Mouse (Mus musculus): ENCODE data around the gene Knstrn. TPM values are rescaled to one million over a fixed set of nuclear protein-coding genes. Genes with fewer than 3 reads are reported as not detected.
A peak's percentile ranks its signal among the peaks of the same experiment; 100 is the strongest.

The Knstrn gene
- total RNA-seq, 4 experiments from 2014 or later = 0.22 to 1.1 (median 0.79) TPM

DNA sequence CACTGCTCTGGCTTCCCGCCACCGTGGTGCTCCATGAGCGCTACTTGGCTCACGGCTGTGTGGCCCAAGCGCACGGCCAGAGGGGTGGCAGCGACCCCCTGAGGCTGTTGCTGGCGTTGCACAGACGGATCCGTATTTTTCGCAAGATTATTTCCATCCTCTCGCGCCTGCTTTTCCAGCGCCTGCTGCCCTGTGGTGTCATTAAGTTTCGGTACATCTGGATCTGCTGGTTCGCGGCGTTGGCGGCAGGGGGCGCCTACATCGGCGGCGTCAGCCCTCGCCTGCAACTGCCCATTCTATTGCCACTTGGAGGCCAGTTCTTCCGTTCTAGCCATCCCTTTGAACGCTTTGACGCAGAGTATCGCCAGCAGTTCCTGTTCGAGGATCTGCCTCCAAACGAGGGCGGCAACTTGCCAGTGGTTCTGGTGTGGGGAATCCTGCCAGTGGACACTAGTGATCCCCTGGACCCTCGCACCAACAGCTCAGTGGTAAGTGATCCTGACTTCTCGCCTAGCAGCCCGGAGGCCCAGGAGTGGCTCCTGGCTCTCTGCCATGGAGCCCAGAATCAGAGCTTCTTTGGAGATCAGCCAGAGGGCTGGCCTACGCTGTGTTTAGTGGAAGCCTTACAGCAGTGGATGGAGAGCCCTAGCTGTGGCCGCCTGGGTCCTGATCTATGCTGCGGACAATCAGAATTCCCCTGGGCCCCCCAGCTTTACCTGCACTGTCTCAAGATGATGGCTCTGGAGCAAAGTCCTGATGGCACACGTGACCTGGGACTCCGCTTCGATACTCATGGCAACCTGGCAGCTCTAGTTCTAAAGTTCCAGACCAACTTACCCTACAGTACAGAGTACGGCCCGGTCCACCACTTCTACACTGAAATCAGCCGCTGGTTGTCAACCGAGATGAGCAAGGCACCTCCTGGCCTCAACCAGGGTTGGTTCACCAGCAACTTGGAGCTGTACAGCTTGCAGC is 23.0 kb upstream of the Knstrn start:
- DNase-seq (ENCODE audit: low spot score) = peak; percentile 46

DNA sequence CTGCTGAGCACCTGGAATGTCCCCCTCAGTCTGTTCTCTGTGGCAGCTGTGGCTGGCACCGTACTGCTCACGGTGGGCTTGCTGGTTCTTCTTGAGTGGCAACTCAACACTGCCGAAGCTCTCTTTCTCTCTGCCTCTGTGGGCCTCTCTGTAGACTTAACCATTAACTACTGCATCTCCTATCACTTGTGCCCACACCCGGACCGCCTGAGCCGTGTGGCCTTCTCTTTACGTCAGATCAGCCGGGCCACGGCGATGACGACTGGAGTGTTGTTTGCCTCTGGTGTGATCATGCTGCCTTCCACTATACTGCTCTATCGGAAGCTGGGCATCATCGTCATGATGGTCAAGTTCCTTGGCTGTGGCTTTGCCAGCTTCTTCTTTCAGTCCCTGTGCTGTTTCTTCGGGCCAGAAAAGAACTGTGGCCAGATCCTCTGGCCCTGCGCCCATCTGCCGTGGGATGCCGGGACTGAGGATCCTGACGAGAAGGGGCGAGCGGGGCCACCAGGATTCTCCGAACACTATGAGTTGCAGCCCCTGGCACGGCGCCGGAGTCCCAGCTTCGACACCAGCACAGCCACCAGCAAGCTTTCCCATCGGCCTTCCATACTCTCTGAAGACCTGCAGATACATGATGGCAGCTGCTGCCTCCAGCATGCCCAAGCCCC is 22.1 kb upstream of the Knstrn start:
- DNase-seq (ENCODE audit: low spot score) = no peak

DNA sequence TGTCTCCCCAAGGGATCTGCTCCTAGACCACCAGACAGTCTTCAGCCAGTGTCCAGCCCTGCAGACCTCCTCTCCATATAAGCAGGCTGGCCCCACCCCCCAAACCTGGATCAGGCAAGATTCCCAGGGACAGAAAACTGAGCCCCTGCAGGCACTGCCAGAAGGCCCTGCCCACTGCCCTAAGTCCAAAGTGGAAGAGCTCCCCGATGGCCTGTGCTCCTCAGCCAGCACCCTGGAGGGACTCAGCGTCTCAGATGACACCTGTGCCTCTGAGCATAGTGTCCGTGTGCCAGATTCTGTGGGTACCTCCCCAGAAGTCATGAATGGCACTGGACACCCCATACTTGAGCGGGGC is 21.6 kb upstream of the Knstrn start:
- DNase-seq (ENCODE audit: low spot score) = no peak

DNA sequence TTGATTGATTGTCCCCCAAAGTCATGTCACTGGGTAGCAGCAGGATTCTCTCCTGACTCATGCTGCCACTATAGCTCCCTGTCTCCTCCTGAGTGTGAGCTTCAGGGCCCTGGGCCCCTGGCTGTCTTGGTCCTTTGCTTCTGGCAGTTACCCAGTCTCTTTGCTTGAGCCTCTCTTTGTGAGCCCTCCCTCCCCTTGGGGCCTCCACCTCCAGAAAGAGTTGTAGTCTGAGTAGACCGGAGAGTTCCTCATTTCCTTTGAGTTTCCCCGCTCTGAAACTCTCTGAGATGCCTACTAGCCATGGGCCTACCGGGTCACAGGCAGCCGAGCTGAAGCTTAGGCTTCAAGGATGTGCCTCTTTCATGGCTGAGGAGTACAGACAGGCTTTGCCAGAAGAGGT is 20.2 kb upstream of the Knstrn start:
- no peak for DNase-seq (ENCODE audit: low spot score)

DNA sequence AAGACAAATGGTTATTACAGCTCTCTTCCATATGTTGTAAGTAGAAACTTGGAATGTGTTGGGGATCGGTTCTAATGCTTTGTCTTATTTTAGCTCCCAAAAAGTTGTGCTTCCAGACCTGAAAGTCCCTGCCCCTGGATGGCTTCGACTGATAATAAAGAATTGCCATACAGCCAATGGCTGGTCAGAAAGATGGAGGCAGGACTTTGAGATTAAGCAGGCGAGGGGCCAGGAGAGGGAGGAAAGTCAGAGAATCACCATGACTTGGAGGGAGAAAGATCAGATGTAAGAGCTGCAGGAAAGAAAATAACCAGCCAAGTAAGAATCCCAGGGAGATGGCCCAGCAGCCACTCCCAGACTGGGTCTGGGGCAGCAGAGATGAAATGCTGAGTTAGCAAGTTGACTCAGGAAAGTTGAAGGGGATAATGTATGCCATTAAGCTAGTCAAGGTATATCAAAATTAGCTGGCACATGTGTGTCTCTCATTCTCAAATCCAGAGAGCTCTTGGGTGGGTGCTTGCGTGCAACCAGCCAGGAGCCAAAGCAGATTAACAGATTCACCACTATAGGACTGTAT is 11.2 kb upstream of the Knstrn start:
- DNase-seq (ENCODE audit: low spot score) = no peak

DNA sequence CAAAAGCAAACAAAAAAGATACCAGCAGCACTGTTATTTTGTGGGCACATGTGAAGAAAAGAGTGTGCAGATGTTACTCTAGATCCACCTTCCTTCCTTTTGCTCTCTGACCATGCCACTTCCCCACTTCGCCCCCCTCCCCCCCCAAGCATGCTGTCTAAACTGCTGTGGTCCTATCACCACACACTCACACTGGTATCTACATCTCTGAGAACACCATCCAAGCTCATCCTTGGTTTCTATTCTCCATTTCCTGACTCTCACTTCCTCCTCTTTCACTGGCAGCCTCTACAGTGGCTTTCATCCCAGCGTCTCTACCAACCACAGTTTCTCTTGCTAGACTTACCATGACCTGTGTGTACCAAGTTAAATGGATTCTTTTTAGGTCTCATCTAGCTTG is 9.3 kb upstream of the Knstrn start:
- no peak for DNase-seq (ENCODE audit: low spot score)

DNA sequence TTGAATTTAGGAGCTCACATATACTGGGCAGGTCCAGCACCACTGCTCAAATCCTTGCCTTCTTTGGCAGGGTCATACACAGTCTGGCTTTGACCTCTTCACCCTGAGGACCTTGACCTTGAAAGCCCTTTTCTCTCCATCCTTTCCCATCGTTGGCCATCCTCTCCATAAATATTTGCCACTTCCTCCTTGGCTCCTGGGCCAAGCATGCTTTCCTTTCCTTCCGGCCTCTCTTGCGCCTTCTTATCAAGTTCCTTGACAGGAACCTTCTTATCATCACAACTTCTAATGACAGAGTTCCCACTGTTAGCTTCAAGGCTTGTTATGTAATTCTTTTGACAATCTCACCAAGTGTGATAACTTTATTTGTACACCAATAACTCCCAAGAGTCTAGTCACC is 8.7 kb upstream of the Knstrn start:
- DNase-seq (ENCODE audit: low spot score) = no peak

DNA sequence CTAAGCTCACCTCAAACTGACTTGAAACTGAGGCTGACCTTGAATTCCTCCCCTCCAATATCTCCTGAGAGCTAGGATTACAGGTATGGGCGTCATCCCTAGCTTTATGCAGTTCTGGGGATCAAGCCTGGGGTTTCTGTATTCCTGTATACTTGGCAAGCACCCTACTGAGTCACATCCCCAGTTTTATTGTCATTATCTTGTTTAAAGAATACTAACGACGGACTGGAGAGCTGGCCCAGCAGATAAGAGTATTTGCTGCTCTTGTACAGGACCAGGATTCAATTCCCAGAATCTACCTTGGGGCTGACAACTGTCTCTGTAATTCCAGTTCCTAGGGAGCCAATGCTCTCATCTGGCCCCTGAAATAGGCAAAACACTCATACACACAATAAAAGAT is 8.0 kb upstream of the Knstrn start:
- no peak for DNase-seq (ENCODE audit: low spot score)

DNA sequence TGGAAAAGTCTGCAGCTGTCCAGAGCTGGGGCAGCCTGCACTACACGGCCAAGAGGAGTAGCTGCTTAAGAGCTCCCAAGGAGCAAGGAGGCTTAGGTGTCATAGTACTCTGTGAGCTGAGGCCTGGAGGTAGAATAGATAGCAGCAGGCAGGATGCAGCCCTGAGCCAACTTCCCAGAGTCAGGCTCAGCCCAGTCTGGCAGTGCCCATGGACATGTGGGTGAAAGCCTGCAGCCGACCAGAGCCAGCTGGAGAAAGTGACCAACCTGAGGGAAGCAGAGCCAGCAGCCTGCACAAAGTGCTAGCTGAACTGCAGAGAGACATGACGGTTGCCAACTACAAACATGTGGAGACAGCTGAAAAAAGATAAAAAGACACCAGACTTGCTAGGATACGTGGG is 6.9 kb upstream of the Knstrn start:
- peak; percentile 63 for DNase-seq (ENCODE audit: low spot score)

DNA sequence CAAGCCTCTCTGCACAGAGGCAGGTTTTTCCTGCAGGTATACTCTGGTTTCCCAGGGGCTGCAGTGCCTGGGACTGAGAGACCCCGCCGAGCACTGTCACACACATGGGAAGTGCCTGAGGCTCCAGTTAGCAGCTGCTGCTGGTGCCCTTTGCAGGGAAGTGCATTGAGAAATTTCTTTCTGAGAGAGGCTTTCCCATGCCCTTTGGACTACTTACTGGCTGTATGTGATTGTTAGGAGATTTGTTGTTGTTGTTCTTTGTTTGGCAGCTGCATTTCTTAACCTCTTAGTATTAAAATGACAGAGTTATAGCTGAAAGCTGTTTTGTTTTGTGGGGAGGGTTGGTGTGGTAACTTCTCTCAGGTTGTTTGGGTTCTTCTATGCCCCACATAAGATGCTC is 2.9 kb upstream of the Knstrn start:
- no peak for DNase-seq (ENCODE audit: low spot score)

DNA sequence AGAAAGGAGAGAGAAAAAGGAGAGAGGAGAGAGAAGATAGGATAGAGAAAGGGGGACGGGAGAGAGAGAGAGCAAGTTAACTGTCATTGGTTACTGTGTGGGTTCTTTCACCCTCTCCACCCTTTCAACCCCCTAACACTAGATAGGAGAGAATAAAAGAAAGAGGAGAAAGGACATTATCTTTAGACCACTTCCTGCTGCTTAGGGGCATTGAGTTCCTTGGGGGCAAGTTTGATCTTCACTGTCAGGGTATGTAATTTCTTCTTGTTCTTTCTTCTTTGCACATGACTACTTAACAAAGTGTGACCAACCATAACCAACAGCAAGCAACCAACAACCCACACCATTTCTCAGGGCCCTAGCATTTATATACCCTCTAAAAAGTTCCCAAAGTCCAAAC is 1.1 kb upstream of the Knstrn start:
- DNase-seq (ENCODE audit: low spot score) = no peak

DNA sequence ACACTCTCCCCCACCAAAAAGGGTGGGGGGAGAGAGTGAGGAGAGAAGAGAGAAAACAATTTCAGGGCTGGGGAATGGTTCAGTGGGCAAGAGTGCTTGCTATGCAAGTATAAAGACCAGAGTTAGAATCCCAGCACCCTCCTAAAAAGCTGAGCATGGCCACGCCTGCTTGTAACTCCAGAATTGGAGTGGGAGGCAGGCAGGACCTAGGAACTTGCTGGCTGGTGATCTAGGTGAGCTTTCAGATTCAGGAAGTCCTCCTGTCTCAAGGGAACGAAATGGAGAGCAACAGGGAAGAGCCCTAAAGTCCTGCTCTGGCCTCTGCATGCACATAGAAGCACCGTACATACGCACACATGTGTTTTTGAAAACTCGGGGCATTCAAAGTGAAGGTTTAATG is 9.0 kb downstream of the Knstrn start:
- DNase-seq (ENCODE audit: low spot score) = no peak

DNA sequence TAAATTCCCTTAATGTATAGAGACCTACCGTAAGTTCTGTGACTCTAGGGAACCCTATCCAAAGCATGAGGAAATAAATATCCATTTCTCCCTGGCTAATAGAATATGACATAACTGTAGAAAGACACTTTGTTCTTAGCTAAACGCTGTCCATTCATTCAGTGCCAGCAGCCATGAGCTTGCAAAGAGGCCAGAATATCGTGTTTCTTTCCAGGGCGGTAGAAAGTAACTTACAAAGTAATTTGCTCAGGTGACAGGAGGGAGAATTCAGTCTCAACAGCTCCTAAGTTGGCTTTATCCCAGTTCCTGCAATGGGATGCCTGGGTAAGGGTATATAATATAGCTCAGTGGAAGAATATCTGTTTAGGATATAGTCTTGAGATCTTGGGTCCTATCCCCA is 10.6 kb downstream of the Knstrn start:
- DNase-seq (ENCODE audit: low spot score) = no peak

DNA sequence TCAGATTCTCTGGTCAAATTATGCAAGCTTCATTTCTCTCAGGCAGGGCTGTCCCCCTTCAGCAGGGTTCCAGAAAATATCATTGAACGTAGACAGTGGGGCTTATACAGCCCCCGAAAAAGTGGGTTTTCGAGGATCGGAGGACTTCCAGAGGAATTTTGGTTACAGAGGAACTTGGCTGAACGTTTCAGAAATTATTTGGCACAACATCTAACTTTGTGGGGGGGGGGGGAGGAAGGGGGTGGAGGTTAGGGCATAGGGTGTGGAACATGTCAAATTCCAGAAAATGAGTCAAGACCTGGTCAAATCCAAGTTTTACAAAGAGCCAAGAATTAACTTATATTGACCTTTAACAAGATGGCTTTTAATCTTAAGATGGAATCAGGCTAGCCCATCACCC is 15.3 kb downstream of the Knstrn start:
- no peak for DNase-seq (ENCODE audit: low spot score)

DNA sequence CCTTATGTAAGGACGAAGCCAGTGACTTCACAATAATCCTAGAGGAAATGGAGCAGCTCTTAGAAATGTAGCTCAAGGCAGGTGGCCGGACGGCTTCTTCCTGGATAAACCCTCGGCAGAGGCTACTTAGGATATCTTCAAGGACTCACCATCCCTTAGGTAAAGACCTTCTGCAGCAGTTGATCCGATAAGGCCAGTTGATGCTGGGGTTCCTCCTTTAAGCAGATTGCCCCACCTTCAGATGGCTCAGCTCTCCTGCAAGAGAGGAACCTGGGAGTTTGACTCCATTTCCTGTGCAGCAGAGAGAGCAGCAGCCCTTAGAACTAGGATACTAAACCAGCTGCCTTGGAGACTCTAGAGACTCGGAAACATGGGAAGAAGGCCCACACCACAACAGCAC is 20.3 kb downstream of the Knstrn start:
- no peak for DNase-seq (ENCODE audit: low spot score)

DNA sequence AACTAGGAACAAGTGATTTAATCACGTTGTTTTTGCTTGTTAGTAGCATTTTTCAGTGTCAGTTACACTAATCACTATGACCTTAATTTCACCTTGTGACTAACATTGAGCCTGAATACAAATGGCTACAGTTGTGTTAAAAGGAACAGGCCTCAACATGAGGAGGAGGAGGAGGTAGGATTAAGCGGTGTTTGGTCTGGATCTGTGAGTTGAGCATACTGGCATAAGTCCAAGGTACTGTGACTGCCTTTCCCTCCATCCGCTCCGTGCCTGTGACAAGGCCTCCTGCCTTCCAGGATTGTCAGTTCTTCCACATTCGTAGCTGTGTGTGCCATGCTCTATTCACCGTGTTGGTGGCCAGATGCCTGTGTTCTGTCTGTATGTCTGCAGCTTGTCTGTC is 21.3 kb downstream of the Knstrn start:
- DNase-seq (ENCODE audit: low spot score) = no peak

DNA sequence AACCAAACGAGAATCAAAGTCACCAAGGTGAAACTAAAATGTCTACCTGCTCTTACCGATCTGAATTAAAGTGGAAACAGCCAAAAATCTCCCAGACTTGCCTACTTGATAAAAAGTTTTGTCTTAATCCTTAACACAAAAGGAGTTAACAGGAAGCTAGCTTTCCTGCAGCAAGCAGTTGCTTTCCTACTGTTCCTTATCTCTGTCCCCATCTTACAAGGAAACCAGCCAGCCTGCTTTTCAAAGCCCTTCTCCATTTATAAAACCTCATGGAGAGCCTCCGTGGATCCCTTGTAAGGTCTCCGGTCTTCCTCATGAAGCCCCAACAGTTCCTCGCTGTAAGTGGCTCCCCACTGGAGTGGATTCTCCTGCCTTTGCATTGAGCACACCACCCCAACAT is 24.5 kb downstream of the Knstrn start:
- no peak for DNase-seq (ENCODE audit: low spot score)

DNA sequence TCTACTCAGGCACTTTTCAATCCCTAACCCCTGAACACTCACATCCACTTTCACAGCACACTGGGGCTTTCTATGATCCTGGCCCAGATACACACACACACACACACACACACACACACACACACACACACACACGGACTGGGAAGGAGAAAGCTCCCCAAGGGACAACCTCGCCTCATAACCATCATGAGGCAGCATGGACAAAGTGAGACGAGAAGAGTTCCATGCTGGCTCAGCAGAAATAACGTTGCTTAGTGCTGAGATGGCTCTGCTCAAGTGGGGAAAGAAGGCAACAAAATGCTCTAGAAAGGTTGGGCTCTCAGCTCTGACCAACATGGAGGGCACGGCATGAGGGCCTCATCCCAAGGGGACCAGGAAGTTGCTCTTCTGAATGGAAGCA is 27.4 kb downstream of the Knstrn start:
- no peak for DNase-seq (ENCODE audit: low spot score)

DNA sequence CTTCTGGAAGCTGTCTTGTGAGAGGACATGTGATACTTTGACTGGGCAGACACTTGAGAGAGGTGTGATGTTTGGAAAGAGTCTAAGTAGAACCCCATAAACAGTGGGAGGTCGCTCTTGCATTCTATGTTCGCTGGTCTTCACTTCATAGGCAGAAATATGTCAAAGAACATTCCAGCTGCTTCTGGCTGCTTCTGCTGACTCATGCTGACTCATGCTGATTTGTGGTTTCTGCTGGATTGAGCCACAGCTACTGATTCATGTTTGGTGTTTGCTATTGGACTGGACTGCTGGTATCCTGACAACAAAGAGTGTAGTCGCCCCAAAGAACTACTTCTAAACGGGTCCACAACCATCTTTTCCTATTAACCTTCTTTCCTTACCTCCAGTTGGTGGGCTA is 28.0 kb downstream of the Knstrn start:
- no peak for DNase-seq (ENCODE audit: low spot score)

DNA sequence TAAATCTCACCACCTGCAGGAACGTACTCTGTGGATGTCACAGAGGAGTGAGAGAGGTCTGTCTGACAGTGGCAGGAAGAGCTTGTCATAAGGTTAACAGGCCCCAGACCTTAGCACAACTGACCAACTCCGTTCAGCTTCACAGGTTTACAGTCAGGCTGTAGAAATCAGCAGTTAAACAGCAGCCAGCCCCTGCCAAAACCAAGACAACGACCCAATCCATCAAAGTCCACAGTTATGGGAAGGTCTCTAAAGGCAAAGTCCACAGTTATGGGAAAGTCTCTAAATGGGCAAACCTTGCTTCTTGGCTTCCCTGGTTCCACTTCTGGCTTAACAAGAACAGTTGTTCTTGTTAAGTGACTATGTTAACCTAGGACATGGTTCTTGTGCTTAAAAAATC is 30.6 kb downstream of the Knstrn start:
- DNase-seq (ENCODE audit: low spot score) = no peak

DNA sequence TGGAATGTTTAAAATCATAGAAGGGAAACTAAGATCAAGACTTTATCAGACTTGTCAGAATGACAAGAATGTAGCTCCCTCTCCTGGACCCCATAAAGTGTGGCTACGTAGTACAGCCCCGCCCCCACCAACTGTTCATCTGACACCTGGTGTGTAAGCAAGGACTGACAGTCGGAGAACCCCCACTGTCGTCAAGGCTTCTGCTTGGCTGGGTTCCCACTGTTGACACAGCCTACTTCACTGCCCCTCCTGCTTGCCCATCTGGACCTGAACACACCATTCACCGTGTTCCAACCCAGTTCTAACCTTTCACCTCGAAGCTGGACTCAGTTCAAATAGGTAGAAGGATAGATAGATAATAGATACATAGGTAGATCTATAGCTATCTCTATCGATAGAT is 32.4 kb downstream of the Knstrn start:
- no peak for DNase-seq (ENCODE audit: low spot score)

DNA sequence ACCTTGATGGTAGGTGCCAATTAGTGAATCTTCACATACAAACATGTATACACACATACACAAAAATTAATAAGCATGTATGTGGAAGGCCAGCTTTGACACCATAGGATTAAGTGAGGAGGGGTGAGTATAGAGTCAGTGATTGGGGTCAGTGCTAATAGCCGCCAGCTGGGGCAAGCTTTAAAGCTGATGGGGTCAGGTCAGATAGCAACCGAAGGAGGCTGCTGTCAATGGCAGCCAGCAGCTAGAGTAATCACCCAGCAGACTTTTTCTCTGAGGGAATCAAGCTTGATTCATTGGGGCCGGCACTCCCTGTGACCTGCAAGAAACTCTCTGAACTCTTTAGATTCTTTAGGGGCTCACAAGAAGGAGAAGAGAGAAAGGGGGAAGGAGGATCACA is 38.0 kb downstream of the Knstrn start:
- no peak for DNase-seq (ENCODE audit: low spot score)

Data from heart, adult 8-10 months (tissue).